Mouse (Mus musculus): ENCODE data around the gene Rrp36.

Rrp36 gene

DNA sequence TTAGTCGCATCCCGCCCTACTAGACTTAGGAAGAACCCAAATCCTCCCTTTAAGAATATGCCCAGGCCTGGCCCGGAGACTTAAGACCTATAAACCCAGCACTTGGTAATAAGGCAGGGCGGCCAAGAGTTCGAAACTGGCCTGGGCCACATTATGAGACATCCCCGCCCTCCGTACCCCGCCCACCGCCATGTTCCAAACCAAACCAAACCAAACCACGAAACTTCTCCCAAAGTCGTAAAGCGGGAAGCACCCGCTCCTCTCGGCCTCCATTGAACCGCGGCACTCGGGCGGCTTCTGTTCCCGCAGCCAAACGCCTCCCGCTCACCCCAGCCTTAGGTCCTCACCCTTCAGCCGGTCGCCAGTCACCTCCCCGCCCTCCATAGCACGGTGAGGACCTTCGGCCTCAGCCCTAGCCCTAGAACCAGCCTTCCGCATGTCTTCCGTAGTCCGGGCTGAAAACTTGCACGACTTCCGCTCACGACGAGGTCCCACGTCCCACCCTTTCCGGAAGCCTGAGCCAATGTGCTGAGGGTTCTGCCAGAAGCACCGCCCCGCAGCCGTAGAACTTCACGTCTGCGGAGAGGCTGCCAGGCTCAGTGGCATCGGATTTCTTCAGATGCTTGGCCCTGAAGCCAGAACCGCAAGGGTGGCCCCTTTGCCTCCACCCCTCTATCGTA is at the start of gene Rrp36:
Rrp36 (minus strand) TSS at position 503 of the 680 bp plus-strand sequence.
- peak; percentile 94 for DNase-seq (ENCODE audit: low read depth, low spot score)

DNA sequence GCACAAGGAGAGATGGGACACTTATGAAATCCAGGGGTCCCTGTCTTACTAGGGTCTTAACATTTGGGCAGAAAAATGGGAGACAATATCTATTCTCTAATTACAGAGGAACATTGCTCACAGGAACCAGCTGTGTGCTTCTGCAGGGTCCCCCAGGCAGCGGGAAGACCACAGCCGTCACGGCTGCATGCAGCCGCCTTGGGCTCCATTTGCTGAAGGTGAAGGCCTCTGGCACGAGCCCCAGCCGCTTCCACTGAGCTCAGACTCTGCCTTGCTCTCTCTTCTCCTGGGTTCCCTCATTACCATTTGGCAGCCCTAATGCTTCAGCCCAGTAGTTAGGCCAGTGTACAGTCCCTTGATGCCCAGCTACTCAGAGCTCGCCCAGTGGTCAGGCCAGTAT is 46.9 kb upstream of the Rrp36 start:
- DNase-seq (ENCODE audit: low read depth, low spot score): no peak

DNA sequence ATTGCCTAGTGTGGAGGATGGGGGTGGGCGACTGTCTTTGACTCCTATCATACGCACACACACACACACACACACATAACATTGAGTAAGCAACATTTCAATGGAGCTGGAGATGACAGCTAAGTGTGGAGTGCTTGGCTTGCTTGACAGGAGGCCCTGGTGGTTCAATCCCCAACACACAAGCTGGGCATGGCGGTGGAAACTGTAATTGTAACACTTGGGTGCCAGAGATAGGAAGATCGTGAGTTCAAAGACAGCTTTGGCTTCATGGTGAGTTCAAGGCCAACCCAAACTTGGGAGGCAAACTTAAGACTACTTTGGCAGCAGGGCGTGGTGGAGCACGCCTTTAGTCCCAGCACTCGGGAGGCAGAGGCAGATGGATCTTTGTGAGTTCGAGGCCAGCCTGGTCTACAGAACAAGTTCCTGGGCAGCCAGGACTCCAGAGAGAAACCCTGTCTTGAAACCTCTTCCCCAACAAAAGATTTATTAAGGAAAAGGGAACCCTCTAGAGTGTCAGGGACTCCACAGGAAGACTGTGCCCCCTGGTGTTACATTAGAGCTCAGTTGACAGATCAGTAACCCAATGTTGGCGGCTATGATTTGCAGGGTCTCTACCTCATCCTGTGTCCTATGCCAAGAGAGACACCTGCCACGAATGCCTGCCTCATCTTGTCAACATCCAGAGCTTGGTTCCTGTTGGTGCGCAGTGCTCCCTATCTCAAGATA is 40.8 kb upstream of the Rrp36 start:
- no peak for DNase-seq (ENCODE audit: low read depth, low spot score)

DNA sequence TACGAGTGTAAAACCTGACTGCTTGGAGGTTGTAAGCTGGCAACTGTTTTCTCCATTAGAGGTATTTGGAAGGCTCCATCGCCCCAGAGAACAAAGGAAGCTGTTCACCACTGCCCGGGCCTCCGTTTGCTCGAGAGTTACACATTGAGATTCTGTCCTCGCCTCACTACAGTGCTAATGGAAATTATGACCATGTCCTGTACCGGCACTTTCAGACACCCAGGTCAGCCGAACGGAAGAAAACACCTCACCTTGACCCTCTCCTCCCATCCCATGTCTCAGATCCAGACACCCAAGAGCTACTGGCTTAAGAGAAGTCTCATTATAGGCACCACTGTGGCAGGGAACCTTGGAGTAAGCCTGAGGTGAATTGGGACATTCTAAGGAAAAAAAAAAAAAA is 39.7 kb upstream of the Rrp36 start:
- DNase-seq (ENCODE audit: low read depth, low spot score): no peak

DNA sequence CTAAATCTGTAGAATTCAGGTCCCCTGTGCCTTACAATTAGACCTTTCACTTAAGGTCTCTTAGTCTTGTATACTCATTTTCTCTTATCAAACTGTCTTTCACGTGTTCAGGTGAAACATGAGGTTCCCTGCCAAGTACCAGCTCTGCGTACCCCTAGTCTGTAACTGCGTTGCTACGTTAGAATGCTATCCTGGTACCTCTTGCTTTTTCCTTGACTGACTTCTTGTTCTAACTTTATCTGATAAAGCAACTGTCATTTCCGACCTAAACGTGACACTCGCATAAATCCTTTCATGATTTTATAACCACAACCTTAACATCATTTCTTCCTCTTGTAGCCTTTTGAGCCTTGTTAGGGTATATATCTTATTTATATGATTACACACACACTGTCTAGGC is 38.3 kb upstream of the Rrp36 start:
- peak; percentile 44 for DNase-seq (ENCODE audit: low read depth, low spot score)

DNA sequence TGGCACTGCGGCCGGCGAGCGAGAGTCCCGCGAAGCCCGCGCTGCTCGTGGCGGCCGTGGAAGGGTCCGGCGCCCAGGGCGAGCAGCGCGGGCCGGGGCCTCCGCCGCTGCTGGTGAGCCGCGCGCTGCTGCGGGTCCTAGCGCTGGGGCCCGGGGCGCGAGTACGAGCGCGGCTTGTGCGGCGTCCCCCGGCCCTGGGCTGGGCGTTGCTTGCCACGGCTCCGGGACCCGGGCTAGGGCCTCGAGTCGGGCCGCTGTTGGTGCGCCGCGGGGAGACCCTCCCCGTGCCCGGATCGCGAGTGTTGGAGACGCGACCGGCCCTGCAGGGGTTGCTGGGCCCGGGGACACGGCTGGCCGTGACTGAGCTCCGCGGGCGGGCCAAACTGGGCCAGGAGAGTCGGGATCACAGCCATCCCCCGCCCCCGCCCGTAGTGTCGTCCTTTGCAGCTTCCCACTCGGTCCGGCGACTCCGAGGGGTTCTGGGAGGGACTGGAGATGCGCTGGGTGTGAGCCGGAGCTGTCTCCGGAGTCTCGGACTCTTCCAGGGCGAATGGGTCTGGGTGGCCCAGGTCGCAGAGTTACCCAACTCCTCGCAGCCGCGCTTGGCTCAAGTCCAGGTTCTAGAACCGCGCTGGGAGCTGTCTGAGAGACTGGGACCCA is 37.6 kb upstream of the Rrp36 start:
- peak; percentile 33 for DNase-seq (ENCODE audit: low read depth, low spot score)

DNA sequence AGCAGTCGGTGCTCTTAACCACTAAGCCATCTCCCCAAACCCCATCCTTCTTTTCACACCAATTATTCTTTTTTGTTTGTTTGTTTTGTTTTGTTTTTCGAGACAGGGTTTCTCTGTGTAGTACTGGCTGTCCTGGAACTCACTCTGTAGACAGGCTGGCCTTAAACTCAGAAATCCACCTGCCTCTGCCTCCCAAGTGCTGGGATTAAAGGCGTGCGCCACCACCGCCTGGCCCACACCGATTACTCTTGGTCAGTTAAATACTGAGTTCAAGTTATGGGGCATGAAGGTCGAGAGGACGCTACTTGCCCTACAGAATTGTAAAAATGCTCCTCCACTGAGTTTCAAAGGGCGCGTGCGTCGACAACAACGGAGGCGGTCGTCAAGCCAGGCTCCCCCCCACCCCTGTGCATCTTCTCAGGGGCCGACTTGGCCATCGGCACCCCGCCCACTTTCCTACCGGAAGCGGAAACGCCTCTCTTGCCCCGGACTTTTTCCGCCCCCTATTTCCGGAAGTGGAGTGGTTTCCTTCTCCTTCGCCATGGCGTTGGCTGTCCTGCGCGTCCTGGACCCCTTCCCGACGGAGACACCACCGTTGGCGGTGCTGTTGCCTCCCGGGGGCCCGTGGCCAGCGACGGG is 36.9 kb upstream of the Rrp36 start, which contains the start of gene Pex6:
Pex6 (plus strand) TSS at position 505 of the 639 bp plus-strand sequence.
- DNase-seq (ENCODE audit: low read depth, low spot score): peak; percentile 93

DNA sequence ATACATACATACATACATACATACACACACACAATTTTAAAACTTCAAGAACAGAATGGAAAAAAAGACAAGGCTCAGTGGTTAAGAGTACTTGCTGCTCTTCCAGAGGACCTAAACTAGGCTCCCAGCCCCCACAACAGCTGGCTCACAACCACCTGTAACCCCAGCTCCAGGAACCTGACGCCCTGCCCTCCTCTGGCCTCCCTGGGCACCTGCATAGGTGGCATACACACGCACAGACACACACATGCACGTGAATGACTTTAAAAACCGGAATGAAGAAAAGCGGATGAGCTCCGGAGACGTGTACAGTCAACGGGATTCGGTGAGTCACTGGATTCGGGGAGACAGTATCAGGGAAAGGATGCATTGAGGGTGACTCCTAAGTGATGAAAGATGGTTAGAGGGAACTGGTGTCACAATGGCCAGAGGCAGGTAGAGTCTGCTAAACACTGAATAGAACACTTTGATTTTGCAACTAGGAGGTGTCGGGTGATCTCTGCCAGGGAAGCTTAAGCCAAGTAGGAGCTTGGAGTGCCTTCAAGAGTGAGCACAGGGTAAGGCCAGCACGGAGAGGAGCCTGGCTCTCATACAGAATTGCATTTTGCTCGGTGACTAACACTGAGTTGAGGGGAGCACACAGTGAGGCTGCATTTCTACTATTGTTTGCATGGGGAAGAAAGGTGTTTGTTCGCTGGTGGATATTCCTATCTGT is 32.4 kb upstream of the Rrp36 start:
- DNase-seq (ENCODE audit: low read depth, low spot score): no peak

DNA sequence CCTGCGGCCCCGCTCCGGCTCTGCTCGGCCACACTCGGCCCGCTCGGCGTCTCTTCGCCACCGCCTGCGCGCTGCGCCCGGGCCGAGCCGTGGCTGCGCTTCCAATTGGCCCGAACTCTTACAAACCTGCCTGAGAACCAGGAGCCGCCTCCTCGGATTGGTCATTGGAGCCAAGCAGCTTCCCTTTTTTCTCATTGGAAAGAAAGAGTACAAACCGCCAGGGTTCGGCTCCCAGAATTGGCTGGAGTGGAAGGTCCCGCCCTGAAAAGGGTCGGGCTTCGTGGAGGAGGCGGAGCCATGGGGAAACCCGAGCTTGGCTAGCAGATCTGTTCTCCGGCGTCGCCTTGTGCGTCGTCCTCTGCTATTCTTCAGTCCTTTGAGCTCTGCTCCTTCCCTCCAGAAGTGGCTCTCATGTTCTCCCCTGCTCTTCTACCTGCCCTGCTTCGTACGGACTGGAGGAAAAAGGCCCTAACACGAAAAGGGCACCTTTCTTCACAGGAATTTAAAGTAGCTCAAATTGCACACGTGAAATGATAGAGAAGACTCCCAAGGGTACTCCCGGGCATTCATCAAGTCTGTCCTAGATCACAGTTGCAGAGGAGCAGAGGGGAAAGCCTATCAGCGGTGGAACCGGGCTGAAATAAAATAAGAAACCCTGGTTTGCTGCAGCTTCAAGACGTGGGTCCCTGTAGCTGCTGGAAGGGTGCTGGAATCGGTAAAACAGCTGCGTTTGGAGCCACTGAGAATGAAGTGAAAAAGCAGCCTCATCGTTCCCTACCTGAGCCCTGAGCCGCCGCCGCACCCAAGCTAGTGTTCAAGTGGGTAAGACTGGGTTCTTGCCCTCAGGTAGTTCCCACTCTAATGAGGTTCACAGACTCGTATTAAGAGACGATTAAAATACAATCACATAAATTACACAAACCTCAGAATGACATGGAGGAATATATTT is 31.0 kb upstream of the Rrp36 start, which contains the start of gene Ppp2r5d:
Ppp2r5d (minus strand) TSS at position 225 of the 949 bp plus-strand sequence.
- peak; percentile 97 for DNase-seq (ENCODE audit: low read depth, low spot score)

DNA sequence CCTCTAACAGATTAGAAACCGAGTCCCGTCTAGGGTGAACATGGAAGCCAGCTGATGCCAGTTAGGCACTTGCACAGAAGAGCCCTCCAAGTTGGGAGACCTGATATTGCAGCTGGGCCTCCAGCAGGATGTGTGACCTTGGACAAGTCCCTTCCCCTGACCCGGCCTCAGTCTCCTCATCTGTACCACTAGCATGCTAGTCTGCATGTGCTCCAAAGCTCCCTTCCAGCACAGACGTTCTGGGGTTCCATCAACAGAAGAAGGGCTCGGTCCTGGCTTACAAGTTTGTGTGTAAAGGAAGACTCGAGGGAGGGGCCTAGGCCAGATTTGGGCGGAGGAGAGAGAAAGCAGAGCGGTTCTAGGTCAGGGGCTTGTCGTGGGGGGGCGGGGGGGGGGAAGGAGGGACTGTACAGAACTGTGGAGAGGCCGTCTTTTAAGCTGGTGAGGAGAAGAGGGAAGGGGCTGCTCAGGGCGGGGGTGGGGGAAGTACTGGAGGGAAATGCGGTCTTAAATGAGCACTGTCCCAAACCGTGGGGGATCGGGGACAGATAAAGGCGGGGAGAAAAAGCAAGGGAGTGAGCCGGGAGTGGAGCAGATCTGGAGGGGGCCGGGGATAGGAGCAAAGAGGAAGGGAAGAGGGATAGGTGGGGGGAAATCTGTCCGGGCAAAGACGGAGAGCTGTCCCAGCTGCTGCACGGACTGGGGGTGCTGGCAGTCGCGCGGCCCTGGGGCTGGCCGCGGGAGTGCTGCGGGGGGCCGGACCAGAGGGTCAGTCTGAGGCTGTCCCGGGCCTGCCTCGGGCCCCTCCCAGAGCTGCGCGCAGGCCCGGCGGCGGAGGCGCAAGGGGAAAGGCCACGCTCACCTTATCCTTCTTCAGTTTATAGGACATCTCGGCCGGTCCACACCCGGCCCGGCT is 30.1 kb upstream of the Rrp36 start:
- DNase-seq (ENCODE audit: low read depth, low spot score): peak; percentile 48

DNA sequence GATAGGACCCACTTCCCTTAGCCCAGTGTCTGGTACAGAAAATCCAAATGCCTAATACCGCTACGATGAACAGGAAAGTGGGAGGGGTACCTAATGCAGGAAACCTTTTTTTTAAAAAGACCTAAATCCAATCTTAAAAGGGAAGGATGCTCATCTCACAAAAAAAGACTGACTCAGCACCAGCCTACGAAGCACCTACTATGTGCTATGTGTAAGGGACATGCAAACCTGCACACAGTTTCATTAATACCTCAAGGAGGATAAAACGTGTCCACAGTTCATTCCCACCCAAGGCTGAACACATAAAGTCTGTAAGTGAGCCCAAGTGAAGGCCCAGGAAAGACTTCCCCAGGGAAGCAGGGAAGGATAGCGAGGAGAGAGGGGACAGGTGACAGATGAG is 28.4 kb upstream of the Rrp36 start:
- no peak for DNase-seq (ENCODE audit: low read depth, low spot score)

DNA sequence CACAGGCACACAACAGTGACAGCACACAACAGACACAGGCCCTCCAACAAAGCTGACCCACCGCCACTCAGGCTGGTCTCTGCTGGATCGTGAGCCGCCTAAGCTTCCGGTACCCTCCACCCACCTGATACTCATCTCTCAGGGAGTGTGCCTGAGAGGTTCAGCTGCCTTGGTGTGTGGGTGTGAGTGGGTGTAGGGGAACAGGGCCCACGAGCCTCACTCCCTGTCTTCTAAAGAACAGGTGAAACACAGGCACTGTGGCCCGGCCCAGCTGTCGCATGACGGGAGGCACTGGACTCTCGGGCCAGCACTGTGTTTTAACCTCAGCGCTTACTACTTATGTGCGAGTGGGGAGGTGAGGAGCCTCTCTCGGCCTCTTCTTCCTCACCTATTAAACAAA is 27.9 kb upstream of the Rrp36 start:
- peak; percentile 38 for DNase-seq (ENCODE audit: low read depth, low spot score)

DNA sequence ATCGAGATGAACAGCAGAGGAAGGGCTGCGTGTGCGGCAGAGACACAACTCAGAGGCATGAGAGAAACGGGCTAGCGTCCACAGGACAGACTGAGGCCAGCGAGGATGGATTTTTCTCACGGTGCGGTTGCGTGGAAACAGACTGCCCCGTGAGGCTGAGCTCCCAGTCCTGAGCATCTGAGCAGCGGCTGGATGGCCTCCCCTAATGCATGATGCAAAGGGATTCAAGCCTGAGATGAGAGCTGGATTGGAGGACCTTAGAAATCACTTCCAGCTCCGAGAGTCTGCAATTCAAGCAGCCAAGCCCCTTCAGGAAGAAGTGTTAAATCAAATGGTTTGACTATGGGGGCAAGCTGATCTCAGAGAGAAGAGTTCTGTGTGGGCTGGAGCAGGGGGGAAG is 27.3 kb upstream of the Rrp36 start:
- DNase-seq (ENCODE audit: low read depth, low spot score): no peak

DNA sequence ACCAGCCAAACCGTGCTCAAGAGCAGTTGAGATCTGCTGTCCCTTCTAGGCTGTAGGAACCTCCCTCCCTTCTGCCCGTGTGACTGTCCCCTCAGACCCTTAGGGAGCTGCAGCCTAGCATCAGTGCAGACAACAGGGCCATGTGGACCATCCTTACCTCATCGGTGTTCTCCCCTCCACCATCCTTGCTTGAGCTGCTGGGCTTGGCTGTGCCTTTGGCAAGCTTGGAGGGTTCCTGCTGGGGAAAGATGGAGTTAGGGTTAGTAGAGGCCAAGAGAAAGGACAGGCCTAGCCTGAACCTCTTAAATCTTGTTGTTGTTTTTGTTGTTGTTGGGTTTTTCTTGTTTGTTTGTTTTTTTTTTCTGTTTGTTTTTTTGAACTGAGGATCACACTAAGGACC is 25.8 kb upstream of the Rrp36 start:
- DNase-seq (ENCODE audit: low read depth, low spot score): no peak

DNA sequence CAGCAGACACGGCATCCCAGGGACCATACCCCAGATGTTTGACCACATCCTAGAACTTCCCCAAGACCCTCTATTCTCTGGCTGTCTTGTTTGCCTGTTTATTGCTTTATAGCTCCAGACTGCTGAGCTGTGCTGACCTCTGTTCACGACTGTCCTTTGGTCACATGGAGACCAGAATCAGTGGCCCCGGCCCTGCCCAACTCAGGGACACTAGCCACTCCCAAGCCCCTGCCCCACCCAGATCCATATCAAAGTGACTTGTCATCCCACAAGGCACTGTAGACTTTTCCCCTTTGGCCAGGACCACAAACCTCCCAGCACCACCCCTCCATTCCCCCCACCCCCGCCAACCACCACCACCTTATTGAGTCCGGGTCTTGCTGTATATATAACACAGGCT is 25.1 kb upstream of the Rrp36 start:
- no peak for DNase-seq (ENCODE audit: low read depth, low spot score)

DNA sequence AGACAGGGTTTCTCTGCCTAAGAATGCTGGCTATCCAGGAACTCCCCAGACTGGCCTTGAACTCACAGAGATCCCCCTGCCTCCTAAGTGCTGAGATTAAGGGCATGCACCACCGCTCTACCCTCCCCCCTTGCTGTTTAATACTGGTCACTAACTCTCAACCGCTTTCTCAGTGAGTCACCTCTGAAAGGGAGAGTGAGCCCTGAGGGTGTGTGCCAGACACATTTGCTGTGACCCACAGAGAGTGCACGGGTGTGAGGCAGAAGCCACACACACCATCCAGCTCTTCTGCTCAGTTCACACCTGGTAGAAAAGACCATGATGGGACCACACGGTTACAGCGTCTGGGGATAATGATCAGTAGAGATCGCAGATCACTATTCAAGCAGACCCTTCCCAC is 24.4 kb upstream of the Rrp36 start:
- no peak for DNase-seq (ENCODE audit: low read depth, low spot score)

DNA sequence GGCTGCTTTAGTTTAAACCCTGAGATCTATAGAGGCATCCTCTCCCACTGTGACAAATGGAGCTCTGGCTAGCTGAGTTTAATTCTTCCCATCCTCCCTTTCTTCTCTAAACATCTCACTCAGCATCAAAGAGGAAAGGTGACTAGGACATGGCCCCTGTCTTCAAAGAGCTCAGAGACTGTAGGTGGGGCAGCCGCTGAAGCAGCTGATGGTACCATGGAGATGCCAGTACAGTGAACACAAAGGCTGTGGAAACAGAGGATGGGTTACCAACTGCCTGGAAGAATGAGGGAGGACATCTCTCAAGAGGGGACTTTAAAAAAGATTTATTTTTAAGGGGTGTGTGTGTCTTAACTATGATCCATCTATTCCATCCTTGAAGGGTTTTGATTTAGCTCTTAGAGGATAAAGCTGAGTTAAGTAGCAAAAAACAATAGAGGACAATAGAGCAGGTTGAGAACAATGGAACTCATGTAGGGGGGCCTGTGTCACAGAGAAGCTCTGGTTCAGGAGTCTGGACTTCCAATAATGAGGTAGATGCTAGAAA is 20.4 kb upstream of the Rrp36 start:
- DNase-seq (ENCODE audit: low read depth, low spot score): no peak

DNA sequence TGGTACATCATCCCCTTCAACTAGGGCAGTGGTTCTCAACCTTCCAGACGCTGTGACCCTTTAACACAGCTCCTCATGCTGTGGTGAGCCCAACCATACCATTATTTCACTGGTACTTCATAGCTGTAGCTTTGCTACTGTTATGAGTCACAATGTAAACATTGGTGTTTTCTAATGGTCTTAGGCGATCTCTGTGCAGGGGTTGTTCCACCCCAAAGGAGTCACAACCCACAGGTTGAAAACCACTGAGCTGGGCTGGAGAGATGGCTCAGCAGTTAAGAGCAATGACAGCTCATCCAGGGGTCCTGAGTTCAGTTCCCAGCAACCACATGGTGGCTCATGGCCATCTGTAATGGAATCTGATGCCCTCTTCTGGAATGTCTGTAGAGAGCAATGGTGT is 17.2 kb upstream of the Rrp36 start:
- no peak for DNase-seq (ENCODE audit: low read depth, low spot score)

DNA sequence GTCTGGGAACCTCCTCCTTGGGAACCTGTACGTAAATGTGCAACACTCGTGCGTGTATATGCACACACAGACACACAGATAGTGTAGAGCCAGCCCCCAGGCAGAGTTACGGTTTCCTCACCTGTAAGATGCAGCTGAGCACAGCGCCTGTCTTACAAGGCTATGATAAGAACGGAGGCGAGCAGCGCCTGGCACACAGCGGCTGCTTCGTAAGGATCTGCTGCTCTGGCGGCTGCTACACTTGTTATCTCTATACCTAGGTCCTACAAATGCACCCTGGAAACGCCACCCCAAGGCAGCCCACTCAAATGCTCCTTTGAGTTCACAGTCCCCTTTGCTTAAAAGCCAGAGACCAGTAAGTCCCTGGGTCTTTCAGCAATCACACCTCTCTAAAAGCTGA is 16.5 kb upstream of the Rrp36 start:
- no peak for DNase-seq (ENCODE audit: low read depth, low spot score)
